Mouse (Mus musculus): ENCODE measurements around the gene Isoc2b. TPM values are rescaled to one million over a fixed set of nuclear protein-coding genes. Genes with fewer than 3 reads are reported as not detected.
"Not testable (repeated sequence)": the region's sequence is repeated elsewhere in the genome, so short reads cannot be mapped to it uniquely, and the experiment has no call there.

Isoc2b gene
- total RNA-seq (2021) = 1 to 10 TPM; 1.2 to 1.9 TPM

DNA sequence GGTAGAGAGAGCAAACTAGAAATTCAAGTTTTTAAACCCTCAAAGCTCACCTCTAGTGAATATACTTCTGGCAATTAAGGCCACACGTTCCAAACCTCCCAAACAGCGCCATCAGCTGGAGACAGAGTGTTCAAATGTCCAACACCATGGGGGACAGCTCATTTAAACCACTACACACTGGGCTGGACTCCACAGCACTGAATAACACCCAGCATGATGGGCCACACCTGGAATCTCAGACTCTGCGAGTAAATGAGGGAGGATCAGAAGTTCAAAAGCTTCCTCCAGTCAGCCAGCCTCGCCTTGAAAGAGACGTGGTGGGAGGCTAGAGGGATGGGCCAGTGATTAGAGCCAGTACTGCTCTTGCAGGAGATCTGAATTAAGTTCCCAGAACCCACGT, at the start of gene Isoc2b:
Gene Isoc2b, minus strand, starts transcription at position 126 of the 400 bp plus-strand sequence.
- no peak for DNase-seq
- intact Hi-C loops (cut with DNase I) = no loop called here

DNA sequence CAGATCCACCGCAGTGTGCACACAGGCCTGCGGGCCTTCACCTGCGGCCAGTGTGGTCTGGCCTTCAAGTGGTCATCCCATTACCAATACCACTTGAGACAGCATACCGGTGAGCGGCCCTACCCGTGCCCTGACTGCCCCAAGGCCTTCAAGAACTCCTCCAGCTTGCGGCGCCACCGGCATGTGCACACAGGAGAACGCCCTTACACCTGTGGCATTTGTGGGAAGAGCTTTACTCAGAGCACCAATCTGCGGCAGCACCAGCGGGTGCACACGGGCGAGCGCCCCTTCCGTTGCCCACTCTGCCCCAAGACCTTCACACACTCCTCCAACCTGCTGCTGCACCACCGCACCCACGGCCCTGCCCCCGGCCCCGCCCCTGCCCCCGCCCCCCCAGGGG, 49.0 kb upstream of the Isoc2b start:
- intact Hi-C loops (cut with DNase I) = no loop called here
- no peak for DNase-seq

DNA sequence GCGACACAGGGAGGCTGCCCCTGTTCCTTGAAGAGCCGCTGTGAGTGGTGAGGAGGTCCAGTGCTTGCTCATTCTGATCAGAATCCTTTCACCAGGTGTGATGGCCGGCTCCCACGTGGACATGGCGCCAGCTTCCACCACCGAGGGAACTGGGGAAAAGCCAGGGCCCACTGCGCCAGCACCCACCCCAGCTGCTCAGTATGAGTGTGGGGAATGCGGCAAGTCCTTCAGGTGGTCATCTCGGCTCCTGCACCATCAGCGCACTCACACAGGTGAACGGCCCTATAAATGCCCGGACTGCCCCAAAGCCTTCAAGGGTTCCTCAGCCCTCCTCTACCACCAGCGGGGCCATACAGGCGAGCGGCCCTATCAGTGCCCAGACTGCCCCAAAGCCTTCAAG, 48.6 kb upstream of the Isoc2b start:
- intact Hi-C loops (cut with DNase I) = no loop called here
- DNase-seq = no peak

DNA sequence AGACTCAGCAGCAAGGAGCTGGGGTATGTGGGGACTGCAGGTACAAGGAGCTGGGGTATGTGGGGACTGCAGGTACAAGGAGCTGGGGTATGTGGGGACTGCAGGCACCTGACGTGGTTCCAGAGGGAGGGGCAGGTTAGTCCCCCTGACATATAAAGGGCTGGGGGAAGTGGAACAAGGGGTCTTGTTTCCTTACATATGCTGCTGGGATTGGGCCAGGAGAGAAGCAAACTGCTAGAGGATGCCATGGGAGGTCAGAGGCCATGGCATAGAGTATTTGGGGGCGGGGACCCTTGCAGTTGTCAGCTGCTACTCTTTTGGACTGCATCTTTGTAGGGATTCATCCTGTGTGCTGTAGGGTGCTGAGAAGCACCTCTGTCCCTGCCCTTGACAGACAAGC, 47.4 kb upstream of the Isoc2b start:
- DNase-seq = no peak
- intact Hi-C loops (cut with DNase I) = no loop called here

DNA sequence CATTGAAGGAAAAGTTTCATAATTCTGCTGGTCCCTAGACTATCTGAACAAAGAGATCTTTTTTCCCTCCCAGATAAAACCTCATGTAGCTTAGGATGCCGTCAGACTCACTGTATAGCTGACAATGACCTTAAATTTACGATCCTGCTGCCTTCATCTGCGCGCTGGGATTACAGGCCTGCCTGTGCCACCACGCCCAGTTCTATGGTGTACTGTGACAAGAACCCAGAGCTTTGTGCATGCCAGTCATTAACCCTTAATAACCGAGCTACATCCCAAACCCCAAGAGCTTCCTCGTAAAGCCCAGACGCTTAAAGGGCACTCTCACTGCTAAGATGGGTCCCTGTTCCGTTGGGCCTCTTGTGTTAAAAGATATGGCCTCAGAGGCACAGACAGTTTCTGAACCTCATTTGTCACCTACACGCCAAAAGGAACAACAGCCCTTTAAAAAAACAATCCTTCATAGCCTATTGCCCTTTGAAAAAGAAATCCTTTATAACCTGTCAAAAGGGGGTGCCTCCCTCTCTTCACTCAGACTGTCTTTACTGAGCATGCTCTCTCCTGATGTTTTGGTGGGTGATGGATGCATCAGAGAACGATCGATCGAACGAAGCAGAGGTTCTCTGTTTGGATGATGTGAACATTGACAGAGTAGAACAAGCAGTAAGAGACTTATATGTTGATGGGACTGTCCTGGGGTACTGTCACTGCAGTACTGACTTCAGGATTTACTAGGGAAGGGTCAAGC, 45.8 kb upstream of the Isoc2b start:
- intact Hi-C loops (cut with DNase I) = no loop called here
- no peak for DNase-seq

DNA sequence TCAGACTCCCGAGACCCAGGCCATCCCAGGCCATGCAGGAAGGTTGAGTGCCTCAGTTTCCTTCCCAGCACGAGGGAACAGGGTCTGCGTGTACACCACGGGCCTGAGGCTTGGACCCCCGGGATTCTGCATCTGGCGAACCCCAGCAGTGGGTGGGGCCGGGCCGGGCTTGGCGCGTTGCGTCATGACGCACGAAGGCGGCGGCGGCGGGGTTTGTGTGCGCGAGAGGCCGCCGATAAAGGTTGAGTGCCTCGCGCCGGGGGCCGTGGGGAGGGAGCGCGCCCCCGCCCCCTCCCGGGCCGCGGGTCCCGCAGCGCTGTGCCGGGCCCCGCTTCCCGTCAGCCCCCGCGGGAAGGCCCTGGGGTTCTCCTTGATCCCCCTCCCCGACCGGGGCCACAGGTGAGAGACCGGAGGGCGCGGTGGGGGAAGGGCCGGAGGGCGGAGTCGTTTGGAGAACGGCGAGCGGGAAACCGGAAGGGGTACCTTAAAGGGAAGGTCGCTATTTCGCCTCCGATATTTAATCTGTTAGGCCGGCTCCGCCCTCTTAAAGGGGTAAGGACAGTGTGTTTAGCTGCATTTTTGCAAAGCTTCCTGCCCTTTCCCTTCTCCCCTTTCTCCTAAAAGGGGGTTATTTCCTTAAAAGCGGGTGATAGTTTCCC, 45.1 kb upstream of the Isoc2b start, which contains the start of gene Zfp628:
Gene Zfp628, plus strand, starts transcription at position 211 of the 659 bp plus-strand sequence.
- intact Hi-C loops (cut with DNase I) = no loop called here
- DNase-seq = peak; percentile 94

DNA sequence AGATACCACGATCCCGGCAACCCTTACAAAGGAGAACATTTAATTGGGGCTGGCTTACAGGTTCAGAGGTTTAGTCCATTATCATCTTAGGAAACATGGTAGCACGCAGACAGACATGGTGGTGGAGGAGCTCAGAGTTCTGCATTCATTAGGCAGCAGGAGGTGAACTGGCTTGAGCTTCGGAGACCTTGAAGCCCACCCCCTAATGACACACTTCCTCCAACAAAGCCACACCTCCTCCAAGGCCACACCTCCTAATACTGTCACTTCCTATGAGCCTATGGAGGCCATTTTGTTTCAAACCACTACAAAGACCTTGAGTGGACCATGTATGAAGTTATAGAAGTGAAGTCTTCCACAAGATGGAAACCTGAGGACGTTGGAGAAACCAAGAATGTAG, 42.2 kb upstream of the Isoc2b start:
- no peak for DNase-seq
- intact Hi-C loops (cut with DNase I) = no loop called here

DNA sequence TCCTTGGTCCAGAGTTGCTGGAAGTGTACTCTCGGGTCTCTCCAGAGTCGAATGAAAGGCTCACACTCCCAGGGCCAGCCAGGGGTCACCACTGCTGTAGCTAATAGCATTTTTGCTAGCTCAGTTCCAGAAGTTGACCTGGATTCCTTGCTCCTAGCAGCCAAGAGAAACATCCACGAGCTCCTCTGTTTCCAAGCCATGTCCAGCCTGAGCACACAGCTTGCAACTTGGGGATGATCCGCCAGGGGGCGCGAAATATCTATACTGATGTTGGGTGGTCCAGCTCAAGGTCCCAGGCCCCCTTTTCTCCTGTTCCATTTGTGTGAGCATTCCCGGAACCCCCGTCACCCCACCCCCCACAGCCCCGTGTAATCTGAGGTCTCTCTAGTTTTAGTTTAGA, 41.5 kb upstream of the Isoc2b start:
- intact Hi-C loops (cut with DNase I) = no loop called here
- peak; percentile 84 for DNase-seq

DNA sequence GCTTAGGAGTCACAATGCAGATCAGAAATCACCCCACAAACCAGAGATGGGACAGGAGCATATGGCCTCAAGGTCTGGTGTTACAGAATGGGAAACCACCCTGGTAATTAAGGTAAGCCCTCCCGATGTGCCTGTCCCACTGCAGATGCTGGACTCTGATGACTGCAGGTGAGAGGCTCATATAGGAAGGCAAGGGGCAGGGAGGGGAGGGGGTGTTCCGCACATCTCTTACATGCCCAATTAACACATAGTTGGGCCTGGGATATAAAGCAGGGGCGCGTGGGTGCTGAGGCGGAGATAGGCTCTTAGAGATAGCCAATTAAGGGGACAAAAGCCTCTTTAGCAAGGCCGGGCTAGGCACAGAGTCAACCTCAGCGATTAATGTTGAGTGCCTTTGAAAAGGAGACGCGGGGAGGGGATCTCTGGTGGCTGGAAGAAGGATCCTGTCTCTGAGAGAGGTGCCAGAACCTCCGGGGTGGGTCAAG, 36.5 kb upstream of the Isoc2b start, which contains the start of gene Gm36210:
Gene Gm36210, minus strand, starts transcription at position 51 of the 485 bp plus-strand sequence.
- intact Hi-C loops (cut with DNase I) = no loop called here
- DNase-seq = no peak

DNA sequence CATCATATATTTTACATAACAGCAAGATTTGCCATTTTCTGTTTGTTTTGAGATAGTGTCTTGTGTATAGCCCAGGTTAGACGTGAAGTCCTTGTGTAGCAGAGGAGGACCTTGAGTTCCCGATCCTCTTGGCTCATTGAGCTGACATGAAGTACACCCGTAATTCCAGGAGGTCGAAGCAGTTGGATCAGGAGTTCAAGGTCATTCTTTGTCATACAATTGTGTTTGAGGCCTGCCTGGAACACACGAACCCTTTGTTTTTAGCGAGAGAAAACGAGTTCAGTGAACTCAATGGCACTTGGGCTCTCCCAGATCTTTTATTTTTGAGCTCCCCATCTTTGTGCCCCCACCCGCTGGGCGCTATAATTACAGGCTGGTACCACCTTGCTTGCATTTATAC, 32.3 kb upstream of the Isoc2b start:
- intact Hi-C loops (cut with DNase I) = no loop called here
- DNase-seq = no peak

DNA sequence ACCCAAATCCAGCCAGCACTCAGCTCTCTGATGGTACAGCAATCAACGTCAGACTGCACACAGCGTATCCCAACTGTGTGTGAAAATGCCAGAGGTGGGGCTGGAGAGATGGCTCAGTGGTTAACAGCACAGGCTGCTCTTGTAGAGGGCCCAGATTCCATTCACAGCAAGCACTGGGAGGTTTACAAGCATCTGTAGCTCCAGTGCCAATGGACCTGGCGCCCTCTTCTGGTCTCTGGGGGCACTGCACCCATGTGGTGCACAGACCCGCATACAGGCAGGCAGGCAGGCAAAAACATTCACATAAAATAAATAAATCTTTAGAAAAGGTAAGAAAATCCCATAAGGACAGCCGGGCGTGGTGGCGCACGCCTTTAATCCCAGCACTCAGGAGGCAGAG, 31.1 kb upstream of the Isoc2b start:
- intact Hi-C loops (cut with DNase I) = no loop called here
- DNase-seq = no peak

DNA sequence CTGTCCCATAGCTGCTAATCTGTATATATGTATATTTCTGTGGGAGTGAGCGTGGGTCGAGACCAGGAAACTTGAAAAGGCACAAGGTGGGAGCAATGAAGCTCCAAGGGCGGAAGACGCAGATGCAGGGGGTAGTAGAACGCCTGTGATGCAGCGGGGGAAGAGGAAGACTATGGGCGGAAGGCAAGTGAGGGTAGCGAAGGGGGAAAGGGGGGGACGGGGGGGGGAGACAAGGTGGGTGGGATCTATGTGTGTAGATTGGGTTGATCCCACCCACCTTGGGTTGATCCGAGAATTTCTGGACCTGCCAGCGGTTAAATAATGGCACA, 30.4 kb upstream of the Isoc2b start:
- intact Hi-C loops (cut with DNase I) = no loop called here

DNA sequence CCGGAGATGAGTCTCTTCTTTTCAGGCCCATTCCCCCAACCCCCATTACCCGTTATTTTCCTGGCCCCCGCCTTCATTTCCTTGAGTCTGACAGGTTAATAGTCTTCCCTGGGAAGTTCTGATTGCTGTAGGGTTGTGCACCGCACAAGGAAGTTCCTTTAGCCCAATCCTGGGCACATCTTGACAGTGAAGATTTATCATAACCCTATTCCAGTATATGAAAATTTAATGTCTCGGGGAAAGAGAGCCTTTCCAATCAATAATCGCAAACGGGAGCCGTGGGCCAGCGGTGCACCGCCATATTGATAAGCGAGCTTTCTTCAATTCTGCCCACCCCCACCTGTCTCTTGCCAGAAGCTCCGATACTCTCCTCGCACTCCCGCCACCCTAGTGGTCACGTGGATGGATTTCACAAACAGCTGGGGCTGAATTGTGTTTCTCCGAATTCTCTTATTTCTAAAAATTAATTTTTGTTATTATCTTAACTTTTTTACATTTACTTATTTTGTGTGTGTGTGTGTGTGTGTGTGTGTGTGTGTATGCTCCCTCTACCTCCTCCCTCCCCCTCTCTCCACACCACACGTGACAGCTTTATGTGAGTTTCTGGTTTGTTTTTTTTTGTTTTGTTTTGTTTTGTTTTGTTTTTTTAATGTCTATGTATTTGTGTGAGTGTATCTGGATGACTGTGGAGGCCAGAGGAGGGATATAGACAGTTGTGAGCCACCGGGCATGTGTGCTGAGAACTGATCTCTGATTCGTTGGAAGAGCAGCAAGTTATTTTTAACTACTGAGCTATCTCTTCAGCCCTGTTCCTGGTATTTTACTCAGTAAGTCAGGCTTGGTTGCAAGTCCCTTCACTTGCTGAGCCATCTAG, 29.8 kb upstream of the Isoc2b start:
- intact Hi-C loops (cut with DNase I) = no loop called here

More for the DNA sequence above, 30.4 kb upstream of the Isoc2b start:
- no peak for DNase-seq

DNA sequence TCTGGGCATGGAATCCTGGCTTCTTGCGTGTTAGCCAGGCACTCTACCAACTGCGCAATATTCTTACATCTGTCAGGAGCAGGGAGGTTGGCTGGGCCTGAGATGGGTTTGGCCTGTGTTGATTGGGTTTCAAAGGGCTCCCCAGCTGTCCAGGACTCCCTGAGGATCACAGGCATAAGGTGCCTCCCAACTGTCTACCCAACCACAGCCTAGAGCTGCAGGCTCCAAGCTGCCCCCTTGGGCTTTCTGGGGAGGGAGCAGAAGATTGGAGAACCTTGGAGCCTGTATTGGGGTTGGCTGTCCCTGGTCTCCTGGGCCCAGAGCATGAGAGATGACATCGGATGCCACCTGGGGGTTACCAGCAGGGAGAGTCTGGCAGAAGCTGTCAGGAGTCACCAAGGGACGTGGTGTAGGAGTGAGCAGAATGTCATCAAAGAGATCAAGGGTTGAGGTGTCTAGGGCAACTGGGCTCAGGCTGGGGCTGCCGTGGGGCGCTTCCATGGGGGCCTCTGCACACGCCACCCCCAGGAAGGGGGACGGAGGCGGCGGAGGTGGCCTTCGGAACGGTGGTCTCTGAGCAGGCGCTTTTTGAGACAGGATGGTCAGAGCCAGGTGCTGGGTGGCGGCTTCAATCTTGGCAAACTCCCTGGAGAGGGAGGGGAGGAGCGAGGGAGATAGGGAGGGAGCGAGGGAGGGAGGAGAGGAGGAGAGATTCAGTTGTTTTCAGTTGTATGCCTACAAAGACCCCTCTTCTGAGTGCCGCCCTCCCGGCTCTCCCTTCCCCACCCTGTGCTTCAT, 29.0 kb upstream of the Isoc2b start:
- intact Hi-C loops (cut with DNase I) = no loop called here
- peak; percentile 43 for DNase-seq

More for the DNA sequence above, 29.8 kb upstream of the Isoc2b start:
- DNase-seq = peak; percentile 42

DNA sequence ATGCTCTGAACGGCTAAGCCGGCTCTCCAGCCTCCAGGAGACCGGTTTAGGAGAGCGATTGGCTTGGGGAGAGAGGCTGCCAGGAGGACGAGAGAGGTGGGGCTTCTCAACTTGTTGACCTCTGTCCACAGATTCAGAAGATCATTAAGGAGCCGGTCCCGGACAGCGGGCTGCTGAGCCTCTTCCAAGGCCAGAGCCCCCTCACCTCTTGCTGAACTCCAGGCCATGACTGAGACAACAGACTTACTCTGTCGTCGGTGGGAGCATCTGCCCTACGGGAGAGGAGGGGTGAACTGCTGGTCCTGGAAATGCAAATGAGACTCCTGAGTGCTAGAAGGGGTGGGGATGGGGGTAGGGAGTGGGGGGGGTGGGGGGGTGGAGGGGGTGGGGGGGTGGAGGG, 25.1 kb upstream of the Isoc2b start:
- intact Hi-C loops (cut with DNase I) = no loop called here
- DNase-seq = no peak

DNA sequence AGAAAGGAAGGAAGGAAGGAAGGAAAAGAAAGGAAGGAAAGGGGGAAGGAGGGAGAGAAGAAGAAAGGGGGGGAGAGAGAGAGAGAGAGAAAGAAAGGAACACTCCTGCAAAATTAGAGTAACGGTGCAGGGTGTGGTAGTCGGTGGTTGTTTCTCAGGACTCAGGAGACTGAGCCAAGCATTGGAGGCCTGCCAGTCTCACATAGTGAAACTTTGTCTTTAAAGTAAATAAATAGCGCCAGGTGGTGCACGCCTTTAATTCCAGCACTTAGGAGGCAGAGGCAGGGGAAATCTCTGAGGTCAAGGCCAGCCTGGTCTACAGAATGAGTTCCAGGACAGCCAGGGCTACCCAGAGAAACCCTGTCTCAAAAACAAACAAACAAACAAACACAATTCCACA, 16.6 kb upstream of the Isoc2b start:
- intact Hi-C loops (cut with DNase I) = no loop called here
- DNase-seq = no peak

DNA sequence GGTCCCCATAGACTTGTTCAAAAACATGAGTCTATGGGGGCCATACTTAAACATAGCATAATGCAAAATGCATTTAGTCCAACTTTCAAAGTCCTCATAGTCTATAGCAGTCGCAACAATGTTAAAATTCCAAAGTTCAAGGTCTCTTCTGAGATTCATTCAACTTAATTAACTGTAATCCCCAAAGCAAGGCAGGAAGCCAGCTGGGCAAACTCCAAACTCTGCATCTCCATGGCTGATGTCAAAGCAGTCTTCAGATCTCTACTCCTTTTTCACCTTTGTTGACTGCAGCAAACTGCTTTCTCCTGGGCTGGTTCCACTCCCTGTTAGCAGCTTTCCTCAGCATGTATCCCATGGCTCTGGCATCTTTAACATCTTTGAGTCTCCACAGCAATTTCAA, 9.0 kb upstream of the Isoc2b start:
- intact Hi-C loops (cut with DNase I); DNase-seq: not testable (repeated sequence)

DNA sequence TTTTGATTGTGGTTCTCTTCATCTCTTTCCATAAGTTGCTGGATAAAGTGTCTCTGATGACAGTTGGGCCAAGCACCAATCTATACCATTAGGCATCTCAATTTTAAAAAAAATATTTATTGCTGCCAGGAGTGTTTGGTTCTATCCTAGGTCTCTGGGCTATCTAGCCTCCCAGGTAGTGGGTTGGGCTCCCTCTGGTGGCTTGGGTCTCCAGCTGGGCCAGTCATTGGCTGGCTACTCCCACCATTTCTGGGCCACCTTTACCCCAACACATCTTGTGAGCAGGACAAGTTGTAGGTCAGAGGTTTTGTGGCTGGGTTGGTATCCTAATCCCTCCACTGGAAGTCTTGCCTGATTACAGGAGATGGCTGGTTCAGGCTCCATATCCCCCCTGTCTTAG, 8.1 kb upstream of the Isoc2b start:
- intact Hi-C loops (cut with DNase I) = no loop called here
- no peak for DNase-seq

DNA sequence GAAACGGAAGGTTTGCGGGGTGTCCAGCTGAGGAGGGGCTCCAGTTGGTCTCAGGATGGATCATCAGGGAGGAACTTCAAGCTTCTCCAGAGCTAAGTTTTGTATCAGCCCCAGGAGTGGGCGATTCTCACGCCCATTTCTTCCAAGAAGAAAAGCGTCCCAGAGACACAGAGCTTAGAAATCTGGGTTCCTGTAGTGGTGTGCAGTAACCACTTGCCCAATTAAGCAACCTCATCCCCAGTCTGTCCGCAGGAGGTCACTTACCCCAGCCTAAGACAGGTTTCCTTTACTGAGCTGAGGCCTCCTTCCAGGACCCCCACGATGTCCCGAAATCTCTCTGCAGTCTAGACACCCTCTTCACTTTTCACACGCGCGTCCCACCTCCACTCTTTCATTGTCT, 7.2 kb upstream of the Isoc2b start:
- intact Hi-C loops (cut with DNase I) = no loop called here
- no peak for DNase-seq

DNA sequence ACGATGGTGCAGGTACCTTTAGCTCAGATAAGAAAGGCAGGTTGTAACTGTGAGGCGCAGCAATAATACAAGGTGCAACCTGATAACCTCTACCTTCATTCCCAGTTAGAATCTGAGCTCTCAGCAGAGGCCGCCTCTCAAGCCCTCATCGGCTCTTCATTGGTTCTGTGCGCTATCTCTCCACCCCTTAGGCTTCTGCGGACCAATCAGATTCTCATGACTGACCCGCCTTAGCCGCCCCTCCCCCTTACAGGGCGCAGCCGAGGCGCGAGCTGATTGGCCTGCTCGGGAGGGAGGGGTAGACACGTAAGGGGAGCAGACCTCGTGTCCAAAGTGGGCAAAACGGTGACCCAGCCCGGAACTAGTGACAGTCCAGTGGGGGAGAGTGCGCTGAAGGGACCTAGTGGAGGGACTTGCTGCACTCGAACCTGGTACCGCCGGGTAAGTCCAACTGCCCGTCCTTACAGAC, 6.7 kb upstream of the Isoc2b start, which contains the start of gene Isoc2a:
Gene Isoc2a, plus strand, starts transcription at position 401 of the 469 bp plus-strand sequence.
- intact Hi-C loops (cut with DNase I) = no loop called here
- DNase-seq = peak; percentile 90
